Mouse (Mus musculus): ENCODE data around the gene Mrgpra3. TPM values are rescaled to one million over a fixed set of nuclear protein-coding genes. Genes with fewer than 3 reads are reported as not detected.

The Mrgpra3 gene
- not detected in 2 replicates for polyA plus RNA-seq (2012; rRNA removed; ENCODE audit: low replicate concordance)

DNA sequence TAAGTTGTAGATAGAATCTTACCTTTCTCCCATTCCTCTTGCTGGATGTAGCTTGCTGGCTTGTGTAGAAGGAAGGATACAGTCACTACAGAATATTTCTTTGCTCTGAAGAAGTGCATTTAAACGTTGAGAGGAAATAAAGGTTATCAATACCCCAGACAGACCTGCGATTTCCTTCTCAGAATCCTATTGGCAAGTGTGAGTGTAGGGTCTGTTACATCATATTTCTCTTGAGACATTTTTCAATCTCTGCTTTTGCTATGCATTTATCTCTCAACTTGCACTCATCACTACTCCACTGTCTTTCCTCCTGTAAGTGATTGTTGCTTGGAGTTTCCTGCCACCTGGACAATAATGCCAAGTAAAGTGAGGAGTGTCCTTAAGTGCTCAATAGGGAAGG is at the start of gene Mrgpra3:
Mrgpra3 (minus strand) TSS at position 101 of the 400 bp plus-strand sequence.

Other genes starting within 250 kb of the Mrgpra3 start
- not detected in 2 replicates for gene Mrgpra1, start 247.1 kb downstream of the Mrgpra3 start, polyA plus RNA-seq (2012; rRNA removed; ENCODE audit: low replicate concordance)
- gene Mrgpra2a, start 149.2 kb downstream of the Mrgpra3 start, polyA plus RNA-seq (2012; rRNA removed; ENCODE audit: low replicate concordance), result 0.19 TPM in 1 of 2 replicates, not detected in the other
- not detected in 2 replicates for gene Mrgpra2b, start 72.5 kb downstream of the Mrgpra3 start, polyA plus RNA-seq (2012; rRNA removed; ENCODE audit: low replicate concordance)

Measured in subcutaneous adipose tissue, adult 2 months (tissue).